Mouse (Mus musculus) forebrain, embryonic 11.5 days (tissue): ENCODE measurements at regions not wholly inside any gene's neighbourhood (a gene's known extent, or its start where the extent isn't known, plus 50 kb on each side); places are given as distances from the start of the nearest gene placed in this dataset.

Experiments
- ATAC-seq: fragments of 200-750 bp; cut with Nextera tagmentation; replicated peaks from 2 replicates; pipeline ENCODE4 v1.8.0; 2017; ENCODE audit warnings: moderate TSS enrichment; ENCODE audit not compliant: low FRiP score
- DNase-seq: peaks from one replicate; pipeline ENCODE4 v3.0.0-alpha.2; 2017; ENCODE audit warnings: low spot score
- H3K27ac ChIP-seq: fragments of 300-500 bp; sonication (generic); 2 replicates; pipeline ENCODE4 v1.5.1; 2014; ENCODE audit warnings: low read depth, low read length
- H3K27me3 ChIP-seq: fragments of 300-500 bp; sonication (generic); 2 replicates; pipeline ENCODE4 v1.6.1; 2014; ENCODE audit warnings: mild to moderate bottlenecking, low read length, mixed read lengths; ENCODE audit not compliant: control insufficient read depth, insufficient read depth
- H3K36me3 ChIP-seq: fragments of 300-500 bp; sonication (generic); 2 replicates; pipeline ENCODE4 v1.6.1; 2014; ENCODE audit warnings: mild to moderate bottlenecking, low read length, moderate library complexity, mixed read lengths; ENCODE audit not compliant: control insufficient read depth, insufficient read depth
- H3K4me1 ChIP-seq: fragments of 300-500 bp; sonication (generic); replicated peaks from 2 replicates; pipeline ENCODE4 v1.6.1; 2014; ENCODE audit warnings: low read length, mixed read lengths; ENCODE audit not compliant: control insufficient read depth, insufficient read depth
- H3K4me2 ChIP-seq: fragments of 300-500 bp; sonication (generic); 2 replicates; pipeline ENCODE4 v1.6.1; 2014; ENCODE audit warnings: low read depth, mild to moderate bottlenecking, low read length, moderate library complexity, mixed read lengths; ENCODE audit not compliant: severe bottlenecking
- H3K4me3 ChIP-seq: fragments of 300-500 bp; sonication (generic); 2 replicates; pipeline ENCODE4 v1.5.1; 2014; ENCODE audit warnings: low read depth, low read length
- H3K9ac ChIP-seq: fragments of 300-500 bp; sonication (generic); 2 replicates; pipeline ENCODE4 v1.6.1; 2014; ENCODE audit warnings: low read length
- H3K9me3 ChIP-seq: fragments of 300-500 bp; sonication (generic); 2 replicates; pipeline ENCODE4 v1.6.1; 2016; ENCODE audit warnings: low read length, mixed read lengths; ENCODE audit not compliant: control insufficient read depth
- WGBS: fragments of 180-500 bp; shearing (Covaris S2); extraction: QIAGEN DNeasy Blood & Tissue Kit; methylation state at CpG from one replicate; pipeline ENCODE4 v1.1.7; 2014; 5-methylcytosine and 5-hydroxymethylcytosine counted together

GRCm38 (mm10) chr8:92190261-92191025 is 167.0 kb upstream of the Irx5 start:
- H3K9me3 ChIP-seq: no peaks in the 10 kb centered on the region
- H3K9ac ChIP-seq: no peak overlapping the region
- H3K27ac ChIP-seq: no peak overlapping the region
- 90% methylated on average over 16 of the region's 16 CpGs for WGBS
- H3K4me3 ChIP-seq: no peak overlapping the region
- H3K4me1 ChIP-seq: no peaks in the 10 kb centered on the region
- peak; percentile 43 for DNase-seq
- no peaks in the 10 kb centered on the region for H3K27me3 ChIP-seq
- H3K4me2 ChIP-seq: no peak overlapping the region
- ATAC-seq: no peak
- H3K36me3 ChIP-seq: no peaks in the 10 kb centered on the region

DNA sequence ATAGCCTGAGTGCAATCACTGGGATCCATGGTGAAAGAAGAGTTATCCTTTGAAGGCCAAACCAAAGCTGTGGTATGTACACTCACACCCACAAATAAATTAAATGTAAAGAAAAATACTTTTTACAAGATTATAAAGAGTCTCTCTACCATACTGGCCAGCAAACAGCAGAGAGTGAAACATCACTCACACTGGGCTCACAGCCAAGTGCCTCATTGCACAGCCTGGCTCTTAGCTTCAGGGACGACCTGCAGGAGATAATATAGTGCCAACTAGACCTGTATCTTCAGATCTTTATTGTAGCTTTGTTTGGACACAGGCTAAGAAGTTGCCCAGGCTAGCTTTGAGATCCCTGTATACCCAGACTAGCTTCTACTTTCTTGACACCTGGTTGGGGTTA is 174.1 kb upstream of the Irx5 start:
- 57% methylated on average over 1 of the region's 1 CpGs for WGBS
- no peak overlapping the region for H3K4me2 ChIP-seq

GRCm38 (mm10) chr8:92180651-92181050 is 176.8 kb upstream of the Irx5 start:
- Histone ChIP-seq H3K4me2 (no peak overlapping the region), H3K27ac (no peak overlapping the region), H3K36me3 (no peaks in the 10 kb centered on the region), H3K27me3 (no peaks in the 10 kb centered on the region; the same call in 1 of the 2 replicates), H3K4me1 (no peaks in the 10 kb centered on the region), H3K9me3 (no peaks in the 10 kb centered on the region), H3K4me3 (no peak overlapping the region), H3K9ac (no peak overlapping the region)
- ATAC-seq (no peak), DNase-seq (no peak)
- 89% methylated on average over 4 of the region's 4 CpGs for WGBS

More for the DNA sequence above, 174.1 kb upstream of the Irx5 start:
- H3K9ac ChIP-seq: no peak overlapping the region
- H3K9me3 ChIP-seq: no peaks in the 10 kb centered on the region
- no peak overlapping the region for H3K4me3 ChIP-seq
- ATAC-seq (no peak), DNase-seq (no peak)
- no peaks in the 10 kb centered on the region; the same call in 1 of the 2 replicates for H3K27me3 ChIP-seq
- no peak overlapping the region for H3K27ac ChIP-seq
- H3K4me1 ChIP-seq: no peaks in the 10 kb centered on the region
- H3K36me3 ChIP-seq: no peaks in the 10 kb centered on the region

- no peaks in the 10 kb centered on the region for H3K4me1 ChIP-seq
- H3K27ac ChIP-seq: no peak overlapping the region
- H3K9ac ChIP-seq: no peak overlapping the region
- H3K4me3 ChIP-seq: no peak overlapping the region
- WGBS: 59% methylated on average over 2 of the region's 2 CpGs
- no peaks in the 10 kb centered on the region for H3K36me3 ChIP-seq
- DNase-seq: no peak
- ATAC-seq: no peak
- no peaks in the 10 kb centered on the region for H3K9me3 ChIP-seq
- H3K27me3 ChIP-seq: no peaks in the 10 kb centered on the region; the same call in 1 of the 2 replicates
- H3K4me2 ChIP-seq: no peak overlapping the region
Observed at GRCm38 (mm10) chr8:92179327-92179726, 178.1 kb upstream of the Irx5 start.

GRCm38 (mm10) chr8:92176101-92176500 is 181.3 kb upstream of the Irx5 start:
- 68% methylated on average over 5 of the region's 5 CpGs for WGBS
- no peaks in the 10 kb centered on the region for H3K9me3 ChIP-seq
- ATAC-seq: no peak
- DNase-seq: no peak
- no peaks in the 10 kb centered on the region for H3K4me1 ChIP-seq
- no peak overlapping the region for H3K27ac ChIP-seq
- no peak overlapping the region for H3K9ac ChIP-seq
- no peaks in the 10 kb centered on the region; the same call in 1 of the 2 replicates for H3K27me3 ChIP-seq
- no peak overlapping the region for H3K4me2 ChIP-seq
- H3K4me3 ChIP-seq: no peak overlapping the region
- no peaks in the 10 kb centered on the region for H3K36me3 ChIP-seq

- H3K4me1 ChIP-seq: no peaks in the 10 kb centered on the region
- no peaks in the 10 kb centered on the region for H3K9me3 ChIP-seq
- peaks cover 5% of the 10 kb centered on the region; the same call in 1 of the 2 replicates for H3K27me3 ChIP-seq
- no peak for ATAC-seq
- DNase-seq: no peak
- no peak overlapping the region for H3K4me3 ChIP-seq
- H3K36me3 ChIP-seq: no peaks in the 10 kb centered on the region
- WGBS: 87% methylated on average over 2 of the region's 2 CpGs
- no peak overlapping the region for H3K27ac ChIP-seq
- no peak overlapping the region for H3K9ac ChIP-seq
- H3K4me2 ChIP-seq: no peak overlapping the region
Observed at GRCm38 (mm10) chr8:92174106-92174505, 183.3 kb upstream of the Irx5 start.

GRCm38 (mm10) chr8:92171578-92171977 is 185.8 kb upstream of the Irx5 start:
- Histone ChIP-seq H3K9me3 (no peaks in the 10 kb centered on the region), H3K4me2 (no peak overlapping the region), H3K27ac (no peak overlapping the region), H3K4me3 (no peak overlapping the region), H3K4me1 (peaks cover 7% of the 10 kb centered on the region), H3K9ac (no peak overlapping the region), H3K27me3 (peaks cover 12% of the 10 kb centered on the region), H3K36me3 (no peaks in the 10 kb centered on the region)
- DNase-seq (no peak), ATAC-seq (no peak)
- WGBS: 62% methylated on average over 2 of the region's 2 CpGs

DNA sequence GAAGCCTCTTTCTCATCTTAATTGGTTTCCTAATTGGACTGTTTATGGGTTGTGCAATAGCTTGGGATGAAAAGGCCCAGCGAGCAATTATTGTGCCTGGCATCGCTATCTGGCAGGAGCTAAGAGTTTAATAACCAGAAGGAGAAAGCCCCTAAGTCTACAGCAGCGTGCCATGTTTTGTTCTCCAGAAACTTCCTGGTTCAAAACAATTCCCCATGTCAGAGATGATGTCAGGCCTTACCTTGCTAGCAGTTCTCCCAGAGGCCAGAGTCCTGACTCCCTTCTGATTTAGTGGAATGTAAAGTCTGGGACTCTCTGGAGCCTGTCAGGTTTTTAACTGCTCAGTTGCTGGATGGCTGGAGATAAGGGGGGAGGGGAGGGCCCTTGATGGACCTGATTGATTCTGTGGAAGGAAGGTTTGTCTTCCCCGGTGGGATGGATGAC is 190.1 kb upstream of the Irx5 start:
- Histone ChIP-seq H3K27me3 (peaks cover 35% of the 10 kb centered on the region), H3K4me2 (peak overlapping the region; percentile 18; the same call in 1 of the 2 replicates), H3K9ac (no peak overlapping the region), H3K36me3 (no peaks in the 10 kb centered on the region), H3K4me1 (peaks cover 7% of the 10 kb centered on the region), H3K4me3 (no peak overlapping the region), H3K27ac (no peak overlapping the region), H3K9me3 (no peaks in the 10 kb centered on the region)
- WGBS: 15% methylated on average over 4 of the region's 4 CpGs
- peak; percentile 69 for DNase-seq
- peak; percentile 80 for ATAC-seq

GRCm38 (mm10) chr8:92165306-92165705 is 192.1 kb upstream of the Irx5 start:
- H3K4me1 ChIP-seq: peaks cover 7% of the 10 kb centered on the region
- no peak overlapping the region for H3K4me2 ChIP-seq
- no peak overlapping the region for H3K4me3 ChIP-seq
- H3K27ac ChIP-seq: no peak overlapping the region
- H3K9me3 ChIP-seq: peaks cover 4% of the 10 kb centered on the region; the same call in 1 of the 2 replicates
- no peak for ATAC-seq
- no peaks in the 10 kb centered on the region for H3K36me3 ChIP-seq
- no peak for DNase-seq
- peaks cover 44% of the 10 kb centered on the region for H3K27me3 ChIP-seq
- WGBS: 83% methylated on average over 6 of the region's 6 CpGs
- H3K9ac ChIP-seq: no peak overlapping the region
